Mouse (Mus musculus) testis, adult 2 months (tissue): ENCODE measurements around the gene Clec4e. TPM values are rescaled to one million over a fixed set of nuclear protein-coding genes. Genes with fewer than 3 reads are reported as not detected.
"Not testable (repeated sequence)": the region's sequence is repeated elsewhere in the genome, so short reads cannot be mapped to it uniquely, and the experiment has no call there.

Experiments
- H3K27ac ChIP-seq: fragments of 200-500 bp; 2 replicates; pipeline ENCODE4 v1.5.1; 2012; ENCODE audit warnings: low read depth, low read length; ENCODE audit not compliant: control insufficient read depth, insufficient read depth
- H3K27me3 ChIP-seq: fragments of 200-500 bp; 2 replicates; pipeline ENCODE4 v1.6.1; 2012; ENCODE audit warnings: mild to moderate bottlenecking, low read length, moderate library complexity; ENCODE audit not compliant: control insufficient read depth, insufficient read depth
- H3K36me3 ChIP-seq: fragments of 200-500 bp; 2 replicates; pipeline ENCODE4 v1.6.1; 2012; ENCODE audit warnings: mild to moderate bottlenecking, low read length; ENCODE audit not compliant: control insufficient read depth, insufficient read depth
- H3K4me1 ChIP-seq: fragments of 200-500 bp; 2 replicates; pipeline ENCODE4 v1.6.1; 2012; ENCODE audit warnings: low read length; ENCODE audit not compliant: control insufficient read depth, insufficient read depth
- H3K4me3 ChIP-seq: fragments of 200-500 bp; 2 replicates; pipeline ENCODE4 v1.5.1; 2012; ENCODE audit warnings: low read depth, mild to moderate bottlenecking, low read length, moderate library complexity, mixed read lengths; ENCODE audit not compliant: control insufficient read depth
- CTCF ChIP-seq: fragments of 200-500 bp; IDR thresholded peaks from 2 replicates; pipeline ENCODE4 v1.5.1; 2012; ENCODE audit warnings: low read depth, mild to moderate bottlenecking, inconsistent platforms, low read length, moderate library complexity; ENCODE audit not compliant: control insufficient read depth, insufficient read depth, insufficient replicate concordance
- POLR2A ChIP-seq: fragments of 200-500 bp; IDR thresholded peaks from 2 replicates; pipeline ENCODE4 v1.6.1; 2012; ENCODE audit warnings: low read depth, mild to moderate bottlenecking, inconsistent platforms, low read length, moderate library complexity; ENCODE audit not compliant: control insufficient read depth
- polyA plus RNA-seq: library from polyadenylated mRNA; depleted of rRNA; stranded (reverse); fragments of >200 nt; gene quantifications from 2 replicates; pipeline ENCODE4 v1.2.3, GENCODE M21; 2012; rRNA removed

Gene Clec4e
- polyA plus RNA-seq, result not detected in 2 replicates

DNA sequence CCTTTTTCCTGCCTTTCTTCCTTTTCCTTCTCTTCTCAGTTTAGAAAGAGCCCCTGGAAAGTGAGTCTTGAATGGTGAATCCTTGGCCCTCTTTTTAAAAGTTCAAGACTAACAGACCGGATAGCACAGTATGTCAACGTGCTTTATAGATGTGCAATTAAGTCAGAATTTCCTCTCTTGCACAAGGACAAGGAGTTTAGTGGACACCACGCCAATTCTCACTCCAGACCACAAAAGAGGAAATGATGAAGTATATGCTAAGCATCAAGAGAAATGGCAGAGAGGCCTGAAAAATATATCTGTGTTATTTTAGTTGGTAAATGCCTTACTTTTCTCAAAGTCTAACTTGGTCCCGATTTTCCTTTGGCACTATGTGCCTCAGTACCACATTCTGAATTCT is at the start of gene Clec4e:
Gene Clec4e, minus strand, starts transcription at position 118 of the 400 bp plus-strand sequence.
- Histone ChIP-seq H3K36me3 (no peaks in the 10 kb centered on the region), H3K4me1 (no peaks in the 10 kb centered on the region), H3K4me3 (no peak within 1 kb of the TSS), H3K27ac (no peak within 1 kb of the TSS), H3K27me3 (no peaks in the 10 kb centered on the region)
- TF ChIP-seq POLR2A (no peak), CTCF (no peak)

DNA sequence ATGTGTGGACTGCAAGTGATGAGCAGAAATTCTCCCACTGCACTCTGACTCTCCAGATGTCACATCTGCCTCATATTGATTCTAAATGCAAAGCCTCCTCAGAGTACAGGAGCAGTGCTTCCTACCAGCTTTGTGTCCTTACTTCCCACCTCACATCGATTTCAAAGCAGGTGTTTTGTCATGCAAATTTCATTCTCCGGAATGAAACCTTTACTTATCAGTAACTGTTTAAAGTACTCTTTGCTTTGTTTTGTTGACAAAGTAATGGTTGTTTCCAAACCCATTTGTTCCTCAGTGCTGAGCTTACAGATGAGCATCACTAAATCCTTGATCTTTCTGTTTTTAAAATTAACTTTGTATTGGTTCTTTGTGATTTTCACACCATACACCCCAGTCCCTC is 42.8 kb upstream of the Clec4e start:
- no peaks in the 10 kb centered on the region for H3K36me3 ChIP-seq
- H3K4me3 ChIP-seq, result no peak overlapping the region
- no peaks in the 10 kb centered on the region for H3K27me3 ChIP-seq
- no peak for TF ChIP-seq CTCF
- TF ChIP-seq POLR2A, result no peak
- H3K4me1 ChIP-seq, result no peaks in the 10 kb centered on the region
- no peak overlapping the region for H3K27ac ChIP-seq

DNA sequence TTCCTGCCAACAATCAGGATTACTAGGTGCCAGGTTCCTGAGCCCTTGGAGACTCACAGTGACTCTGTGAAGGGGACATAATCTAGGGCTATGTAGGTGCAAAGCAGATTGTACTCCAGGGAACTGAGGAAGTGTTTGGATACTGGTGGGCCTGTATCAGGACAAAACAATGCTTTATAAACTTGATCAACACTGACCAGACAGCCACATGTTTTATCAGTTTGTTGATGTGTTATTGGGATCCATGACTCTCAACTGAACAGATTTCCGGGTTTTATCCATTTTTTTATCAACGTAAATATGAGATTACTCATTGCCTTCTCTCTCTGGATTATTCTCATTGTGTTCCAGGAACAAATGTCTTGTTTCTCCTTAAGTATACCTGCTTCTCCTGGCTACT is 18.4 kb upstream of the Clec4e start, which contains the start of gene Vmn2r19:
Gene Vmn2r19, plus strand, starts transcription at position 301 of the 400 bp plus-strand sequence.
- TF ChIP-seq CTCF (no peak), POLR2A (no peak)
- no peak within 1 kb of the TSS for H3K27ac ChIP-seq
- no peak within 1 kb of the TSS for H3K4me3 ChIP-seq

DNA sequence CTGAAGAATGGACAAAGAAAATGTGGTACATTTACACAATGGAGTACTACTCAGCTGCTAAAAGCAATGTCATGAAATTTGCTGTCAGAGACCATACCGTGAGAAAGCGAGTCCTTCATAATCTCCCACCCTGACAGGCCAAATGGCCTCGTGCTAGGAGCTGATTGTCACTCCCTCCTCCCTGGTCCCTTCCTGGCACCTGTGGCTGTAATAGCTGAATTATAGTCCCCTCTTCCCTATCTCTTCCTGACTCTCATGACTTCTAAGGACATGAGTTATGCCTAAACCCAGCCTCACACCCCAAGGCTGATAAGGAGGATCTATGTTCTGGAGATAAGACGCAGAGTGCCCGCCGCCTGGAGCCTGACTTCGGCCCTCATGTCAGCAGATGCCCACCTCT is 16.6 kb upstream of the Clec4e start:
- not testable (repeated sequence) for H3K4me1 ChIP-seq, H3K27ac ChIP-seq, H3K4me3 ChIP-seq, H3K27me3 ChIP-seq, H3K36me3 ChIP-seq

More for the DNA sequence above, 18.4 kb upstream of the Clec4e start, which contains the start of gene Vmn2r19:
- no peaks in the 10 kb centered on the region for H3K36me3 ChIP-seq
- no peaks in the 10 kb centered on the region for H3K4me1 ChIP-seq
- H3K27me3 ChIP-seq, result no peaks in the 10 kb centered on the region

DNA sequence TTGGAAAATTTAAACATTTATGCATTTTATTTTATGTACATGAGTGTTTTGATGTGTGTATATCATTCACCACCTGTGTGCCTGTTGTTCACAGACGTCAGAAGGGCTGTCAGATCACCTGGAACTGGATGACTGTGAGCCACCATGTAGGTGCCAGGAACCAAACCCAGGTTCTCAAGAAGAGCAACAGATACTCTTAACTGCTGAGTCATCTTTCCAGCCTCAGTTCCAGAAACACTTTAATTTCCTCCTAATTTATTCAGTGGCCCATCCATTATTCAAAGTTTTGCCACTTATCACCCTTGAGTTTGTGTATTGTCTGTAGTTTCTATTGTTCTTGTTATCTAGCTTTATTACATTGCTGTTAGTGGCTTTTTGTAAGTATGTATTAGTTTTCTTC is 7.0 kb upstream of the Clec4e start:
- Histone ChIP-seq H3K27me3 (no peaks in the 10 kb centered on the region), H3K27ac (no peak overlapping the region), H3K4me3 (no peak overlapping the region), H3K36me3 (no peaks in the 10 kb centered on the region), H3K4me1 (no peaks in the 10 kb centered on the region)
- TF ChIP-seq CTCF, result no peak
- no peak for TF ChIP-seq POLR2A

DNA sequence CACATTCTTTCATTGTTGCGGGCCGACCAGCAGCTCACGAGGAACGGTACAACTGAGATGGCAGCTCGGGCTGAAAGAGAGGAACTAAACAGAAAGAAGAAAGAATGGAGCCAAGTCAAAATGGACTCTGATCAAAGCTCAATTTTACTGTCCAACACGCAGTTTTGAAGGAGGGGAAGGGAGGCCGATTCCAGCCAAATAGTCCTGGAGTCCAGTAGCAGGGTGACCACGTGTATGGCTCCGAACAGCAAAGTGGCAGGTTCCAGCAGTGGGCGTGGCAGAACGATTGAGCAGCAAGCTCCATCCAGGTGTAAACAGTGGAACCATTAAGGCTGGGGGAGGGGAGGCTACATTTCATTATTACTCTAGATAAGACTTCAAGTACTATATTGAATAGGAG is 3.8 kb upstream of the Clec4e start:
- H3K4me1 ChIP-seq, H3K4me3 ChIP-seq, H3K27ac ChIP-seq, H3K36me3 ChIP-seq, H3K27me3 ChIP-seq: not testable (repeated sequence)

DNA sequence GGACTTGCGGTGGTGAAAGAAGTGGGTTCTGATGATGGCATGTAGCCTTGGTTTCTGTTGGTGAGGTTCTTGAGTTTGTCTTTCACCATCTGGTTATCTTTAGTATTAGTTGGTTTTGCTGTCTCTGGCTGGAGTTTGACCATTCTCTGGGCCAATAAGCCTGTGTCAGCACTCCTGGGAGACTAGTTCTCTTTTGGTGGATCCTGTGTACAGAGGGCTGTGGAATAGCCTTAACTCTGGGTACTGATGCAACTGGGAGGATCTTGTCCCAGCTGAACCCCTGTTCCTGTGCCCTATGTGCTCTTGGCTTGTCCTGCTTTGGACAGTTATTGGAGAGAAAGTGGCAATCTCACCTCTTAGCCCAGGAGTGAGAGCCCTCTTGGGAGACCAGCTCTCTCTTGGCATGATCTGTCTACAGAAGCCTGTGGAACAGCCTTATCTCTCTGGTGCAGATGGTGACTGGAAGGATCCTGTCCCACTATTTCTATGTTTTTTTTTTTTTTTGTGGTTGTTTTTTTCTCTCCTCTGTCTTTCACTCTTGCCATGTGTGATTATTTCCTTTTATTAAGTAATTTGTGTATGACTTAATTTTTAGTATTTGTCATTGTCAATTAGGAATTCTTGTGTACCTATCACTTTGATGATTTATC is 3.2 kb upstream of the Clec4e start:
- Histone ChIP-seq H3K4me3 (no peak overlapping the region), H3K27ac (no peak overlapping the region), H3K27me3 (no peaks in the 10 kb centered on the region), H3K36me3 (no peaks in the 10 kb centered on the region), H3K4me1 (no peaks in the 10 kb centered on the region)
- TF ChIP-seq POLR2A, result no peak
- TF ChIP-seq CTCF, result no peak

DNA sequence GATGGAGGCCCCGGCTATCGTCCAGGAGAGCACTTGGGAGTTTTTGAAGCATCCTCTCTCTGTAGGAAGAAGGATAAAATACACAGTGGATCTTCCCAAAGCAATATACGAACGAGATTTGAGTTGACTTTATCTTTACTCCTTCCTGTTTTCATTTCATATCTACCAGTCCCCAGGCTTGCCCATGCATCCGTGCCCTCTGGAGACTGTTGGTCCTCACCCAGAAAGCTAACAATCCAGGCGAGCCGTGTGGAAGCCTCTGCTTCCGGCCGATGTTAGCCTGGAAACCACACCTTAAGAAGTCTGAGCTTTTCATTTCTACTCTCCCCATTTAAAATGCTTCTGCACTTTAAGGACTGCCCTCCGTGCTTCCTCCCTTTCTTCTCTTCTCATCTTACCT is 739 bp downstream of the Clec4e start:
- no peak overlapping the region for H3K4me3 ChIP-seq
- H3K27me3 ChIP-seq, result no peaks in the 10 kb centered on the region
- TF ChIP-seq CTCF (no peak), POLR2A (no peak)
- no peaks in the 10 kb centered on the region for H3K4me1 ChIP-seq
- no peaks in the 10 kb centered on the region for H3K36me3 ChIP-seq
- H3K27ac ChIP-seq, result no peak overlapping the region
